Mouse (Mus musculus): Measurements from ENCODE around the gene Lancl2. TPM values are rescaled to one million over a fixed set of nuclear protein-coding genes. Genes with fewer than 3 reads are reported as not detected.

The Lancl2 gene
- polyA plus RNA-seq, 2 experiments: 17.8 to 23.0 TPM

- peak overlapping the region; percentile 63 for H3K4me3 ChIP-seq (replicated peaks; ENCODE audit: low read length)
- no peaks in the 10 kb centered on the region for H3K27me3 ChIP-seq (ENCODE audit: control insufficient read depth, insufficient read depth, low read length)
- H3K27ac ChIP-seq (replicated peaks; ENCODE audit: low read depth, low read length): peak overlapping the region; percentile 96; the same call in 1 of the 2 replicates
Observed at GRCm38 (mm10) chr6:57701686-57702085, 654 bp upstream of the Lancl2 start.

DNA sequence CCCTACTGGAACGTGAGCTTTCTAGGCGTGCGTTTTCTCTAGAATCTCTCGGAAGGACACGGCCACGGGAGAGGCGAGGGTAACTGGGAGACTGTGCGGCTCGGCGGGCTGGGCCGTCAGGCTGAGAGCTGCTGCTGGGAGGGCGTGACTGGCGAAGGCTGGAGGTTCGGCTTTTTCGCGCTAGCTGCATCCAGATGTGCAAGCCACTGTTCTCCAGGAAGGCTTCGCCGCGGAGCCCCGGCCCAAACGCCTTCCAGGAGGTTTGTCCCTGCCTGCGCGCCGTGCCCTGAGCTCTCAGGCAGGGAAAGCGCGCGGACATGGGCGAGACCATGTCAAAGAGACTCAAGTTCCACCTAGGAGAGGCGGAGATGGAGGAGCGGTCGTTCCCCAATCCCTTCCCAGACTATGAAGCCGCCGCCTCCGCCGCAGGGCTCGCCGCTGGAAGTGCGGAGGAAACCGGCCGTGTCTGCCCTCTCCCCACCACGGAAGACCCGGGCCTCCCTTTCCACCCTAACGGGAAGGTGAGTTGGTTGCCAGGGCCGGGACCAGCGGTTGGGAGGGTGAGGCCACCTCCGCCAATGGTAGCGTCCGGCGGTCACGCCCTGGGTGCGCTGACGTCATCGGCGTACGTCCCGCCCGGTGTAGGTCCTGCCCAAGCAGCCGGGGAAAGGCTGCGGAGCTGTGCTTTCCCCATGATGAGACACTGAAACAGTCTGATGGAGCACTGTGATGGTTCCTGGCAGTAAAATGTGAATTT lies 581 bp downstream of the Lancl2 start:
- Histone ChIP-seq H3K27me3 (ENCODE audit: control insufficient read depth, insufficient read depth, low read length) (no peaks in the 10 kb centered on the region), H3K9me3 (ENCODE audit: control insufficient read depth, low read length) (no peaks in the 10 kb centered on the region), H3K4me3 (replicated peaks; ENCODE audit: low read length) (peak overlapping the region; percentile 63), H3K36me3 (ENCODE audit: control insufficient read depth, insufficient read depth, low read length) (no peaks in the 10 kb centered on the region), H3K4me2 (replicated peaks; ENCODE audit: low read depth, low read length, severe bottlenecking) (peak overlapping the region; percentile 68), H3K4me1 (ENCODE audit: control insufficient read depth, insufficient read depth, low read length) (peaks cover 4% of the 10 kb centered on the region; the same call in 1 of the 2 replicates), H3K27ac (replicated peaks; ENCODE audit: low read depth, low read length) (peak overlapping the region; percentile 96), H3K9ac (ENCODE audit: low read depth, low read length, severe bottlenecking) (peak overlapping the region; percentile 82)
- TF ChIP-seq POLR2A (IDR thresholded peaks at IDR 0.05; ENCODE audit: borderline replicate concordance, extremely low read depth, insufficient read depth, insufficient read length): peak; percentile 64; the same call in 1 of the 2 replicates
- ATAC-seq (ENCODE audit: low FRiP score, low read depth): peak; percentile 98
- DNase-seq (ENCODE audit: low spot score): peak; percentile 91
- WGBS: under 1% methylated on average over 57 of the region's 59 CpGs

More at GRCm38 (mm10) chr6:57701686-57702085, 654 bp upstream of the Lancl2 start:
- H3K4me2 ChIP-seq (replicated peaks; ENCODE audit: low read depth, low read length, severe bottlenecking): peak overlapping the region; percentile 68
- ATAC-seq (ENCODE audit: low FRiP score, low read depth) (no peak), DNase-seq (ENCODE audit: low spot score) (no peak)
- H3K9me3 ChIP-seq (ENCODE audit: control insufficient read depth, low read length): no peaks in the 10 kb centered on the region
- H3K9ac ChIP-seq (ENCODE audit: low read depth, low read length, severe bottlenecking): no peak overlapping the region; the same call in 1 of the 2 replicates
- no peaks in the 10 kb centered on the region for H3K36me3 ChIP-seq (ENCODE audit: control insufficient read depth, insufficient read depth, low read length)
- peaks cover 4% of the 10 kb centered on the region; the same call in 1 of the 2 replicates for H3K4me1 ChIP-seq (ENCODE audit: control insufficient read depth, insufficient read depth, low read length)
- WGBS: 69% methylated on average over 4 of the region's 4 CpGs
- TF ChIP-seq POLR2A (IDR thresholded peaks at IDR 0.05; ENCODE audit: borderline replicate concordance, extremely low read depth, insufficient read depth, insufficient read length): no peak

- no peaks in the 10 kb centered on the region for H3K27me3 ChIP-seq (ENCODE audit: control insufficient read depth, insufficient read depth, low read length)
- H3K27ac ChIP-seq (replicated peaks; ENCODE audit: low read depth, low read length): no peak overlapping the region
- H3K36me3 ChIP-seq (ENCODE audit: control insufficient read depth, insufficient read depth, low read length): no peaks in the 10 kb centered on the region
- no peak for TF ChIP-seq POLR2A (IDR thresholded peaks at IDR 0.05; ENCODE audit: borderline replicate concordance, extremely low read depth, insufficient read depth, insufficient read length)
- peak overlapping the region; percentile 82 for H3K9ac ChIP-seq (ENCODE audit: low read depth, low read length, severe bottlenecking)
- H3K4me2 ChIP-seq (replicated peaks; ENCODE audit: low read depth, low read length, severe bottlenecking): peak overlapping the region; percentile 68
- no peaks in the 10 kb centered on the region for H3K9me3 ChIP-seq (ENCODE audit: control insufficient read depth, low read length)
- no peak for DNase-seq (ENCODE audit: low spot score)
- H3K4me3 ChIP-seq (replicated peaks; ENCODE audit: low read length): peak overlapping the region; percentile 63
- 35% methylated on average over 2 of the region's 2 CpGs for WGBS
- H3K4me1 ChIP-seq (ENCODE audit: control insufficient read depth, insufficient read depth, low read length): peaks cover 4% of the 10 kb centered on the region; the same call in 1 of the 2 replicates
- no peak for ATAC-seq (ENCODE audit: low FRiP score, low read depth)
Observed at GRCm38 (mm10) chr6:57703703-57704102, 1.4 kb downstream of the Lancl2 start.

GRCm38 (mm10) chr6:57706721-57707120 lies 4.4 kb downstream of the Lancl2 start:
- no peak overlapping the region for H3K4me3 ChIP-seq (replicated peaks; ENCODE audit: low read length)
- no peaks in the 10 kb centered on the region for H3K36me3 ChIP-seq (ENCODE audit: control insufficient read depth, insufficient read depth, low read length)
- WGBS: 90% methylated on average over 1 of the region's 1 CpGs
- H3K4me2 ChIP-seq (replicated peaks; ENCODE audit: low read depth, low read length, severe bottlenecking): no peak overlapping the region
- no peaks in the 10 kb centered on the region for H3K9me3 ChIP-seq (ENCODE audit: control insufficient read depth, low read length)
- DNase-seq (ENCODE audit: low spot score): no peak
- no peak for TF ChIP-seq POLR2A (IDR thresholded peaks at IDR 0.05; ENCODE audit: borderline replicate concordance, extremely low read depth, insufficient read depth, insufficient read length)
- peaks cover 4% of the 10 kb centered on the region; the same call in 1 of the 2 replicates for H3K4me1 ChIP-seq (ENCODE audit: control insufficient read depth, insufficient read depth, low read length)
- H3K27ac ChIP-seq (replicated peaks; ENCODE audit: low read depth, low read length): no peak overlapping the region
- ATAC-seq (ENCODE audit: low FRiP score, low read depth): no peak
- no peak overlapping the region for H3K9ac ChIP-seq (ENCODE audit: low read depth, low read length, severe bottlenecking)
- no peaks in the 10 kb centered on the region for H3K27me3 ChIP-seq (ENCODE audit: control insufficient read depth, insufficient read depth, low read length)

DNA sequence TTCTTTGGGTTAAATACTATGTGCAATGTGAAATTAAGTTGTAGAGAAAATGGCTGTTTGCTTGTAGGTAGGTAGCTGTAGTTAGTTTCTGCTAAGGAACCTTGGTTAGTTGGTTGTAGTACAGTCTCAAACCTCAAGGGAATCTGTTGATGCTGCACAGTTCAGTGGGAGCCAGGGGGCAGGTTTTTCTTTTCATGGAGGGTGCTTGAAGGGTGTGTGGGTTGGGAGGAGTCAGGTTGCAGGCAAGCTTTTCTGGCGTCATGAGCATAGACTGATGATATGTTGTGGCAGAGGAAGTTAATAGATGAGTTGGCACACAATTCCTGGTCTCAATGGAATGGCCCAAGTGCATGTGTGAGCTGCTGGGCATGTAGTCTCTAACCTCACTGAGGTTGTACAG lies 9.4 kb downstream of the Lancl2 start:
- TF ChIP-seq POLR2A (IDR thresholded peaks at IDR 0.05; ENCODE audit: borderline replicate concordance, extremely low read depth, insufficient read depth, insufficient read length): no peak
- no peak overlapping the region for H3K9ac ChIP-seq (ENCODE audit: low read depth, low read length, severe bottlenecking)
- no peak overlapping the region for H3K4me2 ChIP-seq (replicated peaks; ENCODE audit: low read depth, low read length, severe bottlenecking)
- no peaks in the 10 kb centered on the region for H3K4me1 ChIP-seq (ENCODE audit: control insufficient read depth, insufficient read depth, low read length)
- H3K4me3 ChIP-seq (replicated peaks; ENCODE audit: low read length): no peak overlapping the region
- 17% methylated on average over 1 of the region's 1 CpGs for WGBS
- 0 out of 2 replicates have a peak, but pooled peaks cover 3% of the 10 kb centered on the region for H3K36me3 ChIP-seq (ENCODE audit: control insufficient read depth, insufficient read depth, low read length)
- no peak for ATAC-seq (ENCODE audit: low FRiP score, low read depth)
- no peak overlapping the region for H3K27ac ChIP-seq (replicated peaks; ENCODE audit: low read depth, low read length)
- H3K9me3 ChIP-seq (ENCODE audit: control insufficient read depth, low read length): no peaks in the 10 kb centered on the region
- DNase-seq (ENCODE audit: low spot score): no peak
- H3K27me3 ChIP-seq (ENCODE audit: control insufficient read depth, insufficient read depth, low read length): no peaks in the 10 kb centered on the region

All from limb, embryonic 14.5 days (tissue).